8 mouse cellular contexts compared by ENCODE assay signal in the genomic region with DNA sequence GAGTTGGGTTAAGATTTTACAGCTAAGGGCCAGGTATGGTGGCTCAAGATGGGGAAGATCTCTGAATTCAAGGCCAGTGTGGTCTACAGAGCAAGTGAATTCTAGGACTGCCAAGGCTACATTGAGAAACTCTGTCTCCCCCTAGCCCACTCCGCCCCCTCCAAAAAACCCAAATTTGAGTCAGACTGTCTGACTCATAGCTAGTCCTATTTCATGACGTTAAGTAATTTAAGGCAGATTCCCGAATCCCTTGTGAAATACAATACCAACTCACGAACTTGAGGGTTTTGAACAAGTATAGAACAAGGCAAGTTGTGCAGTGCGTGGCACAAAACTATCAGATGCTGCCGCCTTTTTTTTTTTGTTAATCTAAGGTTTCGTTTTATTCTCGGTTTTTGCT. TPM values are rescaled to one million over a fixed set of nuclear protein-coding genes. Genes with fewer than 3 reads are reported as not detected.
DNase-seq lines count a peak whose midpoint lies in the region; ATAC-seq and TF ChIP-seq lines count a peak whose summit lies in the region.

No protein-coding gene starts in this region.

- H3K9me3 ChIP-seq in heart, postnatal 0 days (replicated peaks; ENCODE audit: control insufficient read depth, low read length) = no peaks in the 10 kb centered on the region
- no peaks in the 10 kb centered on the region for H3K9me3 ChIP-seq in hindbrain, embryonic 13.5 days
- no peaks in the 10 kb centered on the region for H3K9me3 ChIP-seq in midbrain, embryonic 14.5 days (ENCODE audit: control insufficient read depth, low read length)

- no peak for TF ChIP-seq CTCF in heart, postnatal 0 days (IDR thresholded peaks at IDR 0.05; ENCODE audit: low read depth)

- peak overlapping the region; percentile 94 for H3K4me2 ChIP-seq in heart, postnatal 0 days (ENCODE audit: low read depth, low read length)
- H3K4me2 ChIP-seq in hindbrain, embryonic 13.5 days = peak overlapping the region; percentile 96
- peak overlapping the region; percentile 95 for H3K4me2 ChIP-seq in midbrain, embryonic 14.5 days (ENCODE audit: low read length)

- WGBS in heart, postnatal 0 days = 46% methylated on average over 8 of the region's 8 CpGs
- 52% methylated on average over 8 of the region's 8 CpGs for WGBS in hindbrain, embryonic 13.5 days
- 51% methylated on average over 8 of the region's 8 CpGs for WGBS in midbrain, embryonic 14.5 days

- peak overlapping the region; percentile 89 for H3K4me3 ChIP-seq in heart, postnatal 0 days (ENCODE audit: low read depth, low read length)
- peak overlapping the region; percentile 89 for H3K4me3 ChIP-seq in hindbrain, embryonic 13.5 days
- H3K4me3 ChIP-seq in midbrain, embryonic 14.5 days (replicated peaks; ENCODE audit: low read depth, low read length) = peak overlapping the region; percentile 59

- peaks cover 3% of the 10 kb centered on the region; the same call in 1 of the 2 replicates for H3K36me3 ChIP-seq in heart, postnatal 0 days (replicated peaks; ENCODE audit: control insufficient read depth, insufficient read depth, low read length)
- peaks cover 16% of the 10 kb centered on the region for H3K36me3 ChIP-seq in hindbrain, embryonic 13.5 days
- peaks cover 7% of the 10 kb centered on the region for H3K36me3 ChIP-seq in midbrain, embryonic 14.5 days (ENCODE audit: control insufficient read depth, insufficient read depth, low read length)

- no peak for ATAC-seq in heart, postnatal 0 days (ENCODE audit: insufficient read depth, low read depth)
- ATAC-seq in hindbrain, embryonic 13.5 days (ENCODE audit: low FRiP score) = no peak
- ATAC-seq in midbrain, embryonic 14.5 days (ENCODE audit: low FRiP score, low TSS enrichment) = no peak

- H3K27me3 ChIP-seq in heart, postnatal 0 days (ENCODE audit: control insufficient read depth, insufficient read depth, low read length) = no peaks in the 10 kb centered on the region; the same call in 1 of the 2 replicates
- H3K27me3 ChIP-seq in hindbrain, embryonic 13.5 days = peaks cover 19% of the 10 kb centered on the region
- H3K27me3 ChIP-seq in midbrain, embryonic 14.5 days (ENCODE audit: control insufficient read depth, insufficient read depth, low read length) = no peaks in the 10 kb centered on the region

- no peak overlapping the region for H3K9ac ChIP-seq in heart, postnatal 0 days (replicated peaks; ENCODE audit: low read depth, low read length)
- no peak overlapping the region for H3K9ac ChIP-seq in hindbrain, embryonic 13.5 days
- H3K9ac ChIP-seq in midbrain, embryonic 14.5 days (replicated peaks; ENCODE audit: low read length) = no peak overlapping the region

- peak overlapping the region; percentile 67; the same call in 1 of the 2 replicates for H3K27ac ChIP-seq in heart, postnatal 0 days (ENCODE audit: low read depth)
- H3K27ac ChIP-seq in hindbrain, embryonic 13.5 days = no peak overlapping the region
- H3K27ac ChIP-seq in midbrain, embryonic 14.5 days (replicated peaks; ENCODE audit: low read depth, low read length) = no peak overlapping the region

- H3K4me1 ChIP-seq in heart, postnatal 0 days (ENCODE audit: control insufficient read depth, insufficient read depth) = peaks cover 10% of the 10 kb centered on the region
- H3K4me1 ChIP-seq in hindbrain, embryonic 13.5 days (replicated peaks) = peaks cover 29% of the 10 kb centered on the region
- H3K4me1 ChIP-seq in midbrain, embryonic 14.5 days (ENCODE audit: control insufficient read depth, insufficient read depth, low read length) = peaks cover 12% of the 10 kb centered on the region

- no peak for TF ChIP-seq EP300 in heart, postnatal 0 days (IDR thresholded peaks at IDR 0.05; ENCODE audit: low read depth)

- DNase-seq in heart, postnatal 0 days (ENCODE audit: low spot score) = no peak
- DNase-seq in heart, adult 9 months (ENCODE audit: low spot score in 2 of 2) = no peak
- DNase-seq in NIH3T3 (ENCODE audit: low read depth) = peak; percentile 77
- DNase-seq in midbrain, embryonic 14.5 days = no peak
- DNase-seq in cerebellum, adult 9-10 months = no peak
- no peak for DNase-seq in MN1 (ENCODE audit: low spot score)
- no peak for DNase-seq in cerebellum, postnatal 36 days

RNA-seq across cellular contexts. Expression of a gene that starts 0.6 kb away (rescaled TPM):
- total RNA-seq in heart, postnatal 0 days (2014; rRNA removed; ENCODE audit: low replicate concordance) = 24.0 and 25.2 TPM in 2 replicates
- 59.4 and 63.0 TPM in 2 replicates for polyA plus RNA-seq in heart, postnatal 0 days (2015; fragmentation: Nextera tagmentation; extraction: Ambion mirVana)
- 138 and 141 TPM in 2 replicates for polyA plus RNA-seq in hindbrain, embryonic 13.5 days (2015; fragmentation: Nextera tagmentation; extraction: Ambion mirVana)
- polyA plus RNA-seq in midbrain, embryonic 14.5 days (2014; fragmentation: Nextera tagmentation; extraction: Ambion mirVana) = 45.3 and 77.5 TPM in 2 replicates

RNA-seq across cellular contexts. Expression of a gene that starts 9.8 kb away (rescaled TPM):
- not detected in 2 replicates for total RNA-seq in heart, postnatal 0 days (2014; rRNA removed; ENCODE audit: low replicate concordance)
- not detected in 2 replicates for polyA plus RNA-seq in heart, postnatal 0 days (2015; fragmentation: Nextera tagmentation; extraction: Ambion mirVana)
- not detected in 2 replicates for polyA plus RNA-seq in hindbrain, embryonic 13.5 days (2015; fragmentation: Nextera tagmentation; extraction: Ambion mirVana)
- polyA plus RNA-seq in midbrain, embryonic 14.5 days (2014; fragmentation: Nextera tagmentation; extraction: Ambion mirVana) = not detected in 2 replicates

RNA-seq across cellular contexts. Expression of a gene that starts 28.4 kb away (rescaled TPM):
- 3.4 and 10.4 TPM in 2 replicates for total RNA-seq in heart, postnatal 0 days (2014; rRNA removed; ENCODE audit: low replicate concordance)
- polyA plus RNA-seq in heart, postnatal 0 days (2015; fragmentation: Nextera tagmentation; extraction: Ambion mirVana) = 4.5 and 5.6 TPM in 2 replicates
- polyA plus RNA-seq in hindbrain, embryonic 13.5 days (2015; fragmentation: Nextera tagmentation; extraction: Ambion mirVana) = 22.8 and 23.1 TPM in 2 replicates
- 10.7 and 11.1 TPM in 2 replicates for polyA plus RNA-seq in midbrain, embryonic 14.5 days (2014; fragmentation: Nextera tagmentation; extraction: Ambion mirVana)

RNA-seq across cellular contexts. Expression of a gene that starts 31.1 kb away (rescaled TPM):
- 42.4 and 44.4 TPM in 2 replicates for total RNA-seq in heart, postnatal 0 days (2014; rRNA removed; ENCODE audit: low replicate concordance)
- polyA plus RNA-seq in heart, postnatal 0 days (2015; fragmentation: Nextera tagmentation; extraction: Ambion mirVana) = 19.3 and 20.0 TPM in 2 replicates
- 31.0 and 31.7 TPM in 2 replicates for polyA plus RNA-seq in hindbrain, embryonic 13.5 days (2015; fragmentation: Nextera tagmentation; extraction: Ambion mirVana)
- 32.3 and 32.7 TPM in 2 replicates for polyA plus RNA-seq in midbrain, embryonic 14.5 days (2014; fragmentation: Nextera tagmentation; extraction: Ambion mirVana)

RNA-seq across cellular contexts. Expression of a gene that starts 41.4 kb away (rescaled TPM):
- 4,197 and 4,922 TPM in 2 replicates for total RNA-seq in heart, postnatal 0 days (2014; rRNA removed; ENCODE audit: low replicate concordance)
- 4,840 and 4,941 TPM in 2 replicates for polyA plus RNA-seq in heart, postnatal 0 days (2015; fragmentation: Nextera tagmentation; extraction: Ambion mirVana)
- polyA plus RNA-seq in hindbrain, embryonic 13.5 days (2015; fragmentation: Nextera tagmentation; extraction: Ambion mirVana) = 530 and 549 TPM in 2 replicates
- polyA plus RNA-seq in midbrain, embryonic 14.5 days (2014; fragmentation: Nextera tagmentation; extraction: Ambion mirVana) = 679 and 959 TPM in 2 replicates
